Mouse (Mus musculus) forebrain, postnatal 0 days (tissue): ENCODE data around the gene Slc35f2. TPM values are rescaled to one million over a fixed set of nuclear protein-coding genes. Genes with fewer than 3 reads are reported as not detected.
A peak's percentile ranks its signal among the peaks of the same experiment; 100 is the strongest.

Experiments
- ATAC-seq: fragments of 200-750 bp; cut with Nextera tagmentation; 2 replicates; pipeline ENCODE4 v1.8.0; 2017; ENCODE audit warnings: mild to moderate bottlenecking, moderate library complexity
- DNase-seq: peaks from one replicate; pipeline ENCODE4 v3.0.0-alpha.2; 2015
- H3K27ac ChIP-seq: fragments of 300-500 bp; sonication (generic); 2 replicates; pipeline ENCODE4 v1.5.1; 2014; ENCODE audit warnings: low read depth, mild to moderate bottlenecking, antibody characterized with exemption, low read length, moderate library complexity, mixed read lengths
- H3K27me3 ChIP-seq: fragments of 300-500 bp; sonication (generic); 2 replicates; pipeline ENCODE4 v1.6.1; 2014; ENCODE audit warnings: mild to moderate bottlenecking, low read length, mixed read lengths; ENCODE audit not compliant: insufficient read depth
- H3K36me3 ChIP-seq: fragments of 300-500 bp; sonication (generic); 2 replicates; pipeline ENCODE4 v1.6.1; 2014; ENCODE audit warnings: mild to moderate bottlenecking, moderate library complexity; ENCODE audit not compliant: insufficient read depth
- H3K4me1 ChIP-seq: fragments of 300-500 bp; sonication (generic); 2 replicates; pipeline ENCODE4 v1.6.1; 2014; ENCODE audit warnings: antibody characterized with exemption; ENCODE audit not compliant: insufficient read depth
- H3K4me2 ChIP-seq: fragments of 300-500 bp; sonication (generic); 2 replicates; pipeline ENCODE4 v1.6.1; 2014; ENCODE audit warnings: low read depth, mild to moderate bottlenecking, moderate library complexity
- H3K4me3 ChIP-seq: fragments of 300-500 bp; sonication (generic); 2 replicates; pipeline ENCODE4 v1.5.1; 2014; ENCODE audit warnings: low read depth, low read length, mixed read lengths
- H3K9ac ChIP-seq: fragments of 300-500 bp; sonication (generic); 2 replicates; pipeline ENCODE4 v1.6.1; 2014; ENCODE audit warnings: mild to moderate bottlenecking
- H3K9me3 ChIP-seq: fragments of 300-500 bp; sonication (generic); 2 replicates; pipeline ENCODE4 v1.6.1; 2016; ENCODE audit warnings: low read length
- CTCF ChIP-seq: sonication (generic); IDR thresholded peaks from 2 replicates; pipeline ENCODE4 v1.5.1; 2016; ENCODE audit warnings: antibody characterized with exemption, control low read depth, low read depth
- WGBS: fragments of 180-500 bp; shearing (Covaris S2); extraction: QIAGEN DNeasy Blood & Tissue Kit; methylation state at CpG from one replicate; pipeline ENCODE4 v1.1.7; 2014; 5-methylcytosine and 5-hydroxymethylcytosine counted together
- polyA plus RNA-seq: library from polyadenylated mRNA; unstranded; fragments of >200 nt; fragmentation: Nextera tagmentation; extraction: Ambion mirVana; gene quantifications from 2 replicates; pipeline ENCODE4 v1.2.1, GENCODE M21; 2015
- total RNA-seq: library from RNA; depleted of rRNA; stranded (reverse); fragments of >200 nt; gene quantifications from 2 replicates; pipeline ENCODE4 v1.2.3, GENCODE M21; 2014

Gene Slc35f2
- total and polyA plus RNA-seq, 2 experiments from 2014 or later: 19.2 to 19.3 TPM

DNA sequence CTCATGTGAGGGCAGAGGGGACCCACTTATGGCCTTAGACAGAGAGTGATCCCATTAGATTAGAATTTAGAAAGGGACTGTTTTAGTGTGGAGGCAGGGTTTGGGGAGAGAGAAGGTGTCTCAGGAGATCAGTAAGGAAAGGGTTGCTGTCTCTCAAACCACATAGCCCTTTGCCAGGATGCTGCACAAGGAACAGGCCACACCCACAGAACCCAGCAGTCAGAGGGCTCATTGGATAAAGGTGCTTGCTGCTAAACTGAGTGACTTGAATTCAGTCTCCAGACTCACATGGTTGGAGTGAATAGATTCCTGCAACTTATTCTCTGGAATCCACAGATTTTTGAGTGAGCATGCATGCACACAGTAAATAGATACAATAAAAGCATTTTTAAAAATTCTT, 24.0 kb downstream of the Slc35f2 start:
- Histone ChIP-seq H3K4me2 (no peak overlapping the region), H3K9me3 (no peaks in the 10 kb centered on the region), H3K27me3 (no peaks in the 10 kb centered on the region), H3K9ac (no peak overlapping the region), H3K4me1 (no peaks in the 10 kb centered on the region), H3K36me3 (no peaks in the 10 kb centered on the region), H3K4me3 (no peak overlapping the region), H3K27ac (no peak overlapping the region)
- TF ChIP-seq CTCF: no peak
- no peak for DNase-seq
- ATAC-seq: no peak

DNA sequence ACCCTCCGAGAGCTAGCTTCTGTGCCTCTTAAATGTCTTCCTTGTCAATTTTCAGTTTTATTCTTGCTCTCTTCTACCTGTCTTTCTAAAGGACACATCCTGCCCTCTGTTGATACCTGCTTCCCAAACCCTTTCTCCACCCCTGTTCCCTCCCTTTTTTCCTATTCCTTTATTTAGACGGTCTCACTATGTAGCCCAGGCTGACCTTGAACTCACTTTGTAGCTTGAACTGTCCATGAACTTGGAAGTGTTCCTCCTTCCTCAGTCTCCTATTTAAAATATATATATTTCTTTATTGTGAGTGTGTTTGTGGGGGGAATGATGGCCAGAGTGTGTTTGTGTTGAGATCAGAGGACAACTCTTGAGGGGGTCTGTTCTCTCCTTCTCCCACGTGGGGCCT, 25.0 kb downstream of the Slc35f2 start:
- 83% methylated on average over 3 of the region's 3 CpGs for WGBS
- DNase-seq (no peak), ATAC-seq (no peak)
- no peak for TF ChIP-seq CTCF
- Histone ChIP-seq H3K36me3 (no peaks in the 10 kb centered on the region), H3K9me3 (no peaks in the 10 kb centered on the region), H3K4me3 (no peak overlapping the region), H3K27me3 (no peaks in the 10 kb centered on the region), H3K4me2 (no peak overlapping the region), H3K4me1 (no peaks in the 10 kb centered on the region), H3K27ac (no peak overlapping the region), H3K9ac (no peak overlapping the region)

DNA sequence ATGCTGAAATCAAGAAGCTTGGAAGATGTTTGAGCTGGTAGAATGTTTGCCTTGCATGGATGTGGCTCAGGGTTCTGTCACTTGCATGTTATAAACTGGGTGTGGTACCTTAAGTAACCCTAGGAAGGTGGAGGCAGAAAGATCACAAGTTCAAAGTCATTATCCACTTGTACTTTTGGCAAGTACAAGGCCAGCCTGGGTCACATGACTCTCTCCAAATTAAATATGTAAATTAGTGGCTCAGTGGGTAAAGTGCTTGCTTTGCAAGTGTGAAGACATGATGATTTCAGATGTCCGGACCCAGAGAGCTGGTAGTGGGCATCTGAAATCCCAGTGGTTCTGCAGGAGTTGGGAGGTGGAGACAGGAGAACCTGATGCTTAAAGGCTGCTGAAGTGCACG, 25.8 kb downstream of the Slc35f2 start:
- no peaks in the 10 kb centered on the region for H3K36me3 ChIP-seq
- 68% methylated on average over 2 of the region's 2 CpGs for WGBS
- ATAC-seq (no peak), DNase-seq (no peak)
- no peaks in the 10 kb centered on the region for H3K4me1 ChIP-seq
- H3K27me3 ChIP-seq: no peaks in the 10 kb centered on the region
- H3K4me3 ChIP-seq: no peak overlapping the region
- H3K27ac ChIP-seq: no peak overlapping the region
- no peak overlapping the region for H3K9ac ChIP-seq
- no peaks in the 10 kb centered on the region for H3K9me3 ChIP-seq
- no peak overlapping the region for H3K4me2 ChIP-seq
- TF ChIP-seq CTCF: no peak

DNA sequence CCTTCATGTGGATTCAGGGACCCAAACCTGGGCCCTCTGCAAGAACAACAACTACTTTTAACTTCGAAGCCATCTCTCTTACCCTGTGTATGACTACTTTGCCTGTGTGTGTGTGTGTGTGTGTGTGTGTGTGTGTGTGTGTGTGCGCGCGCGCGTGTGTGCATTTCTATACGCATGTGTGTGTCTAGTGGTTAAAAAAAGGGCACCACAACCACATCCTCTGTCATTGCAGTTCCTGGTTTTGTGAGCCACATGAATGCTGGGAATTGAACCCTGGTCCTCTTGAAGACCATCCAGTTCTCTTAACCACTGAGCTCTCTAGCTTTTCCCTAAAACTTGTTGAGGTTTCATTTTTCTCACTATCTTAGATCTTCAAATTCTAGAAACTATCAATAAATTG, 31.6 kb downstream of the Slc35f2 start:
- Histone ChIP-seq H3K9ac (no peak overlapping the region), H3K27ac (no peak overlapping the region), H3K4me1 (no peaks in the 10 kb centered on the region), H3K4me3 (no peak overlapping the region), H3K9me3 (no peaks in the 10 kb centered on the region), H3K4me2 (no peak overlapping the region), H3K27me3 (no peaks in the 10 kb centered on the region), H3K36me3 (no peaks in the 10 kb centered on the region)
- no peak for TF ChIP-seq CTCF
- DNase-seq (no peak), ATAC-seq (no peak)
- WGBS: 97% methylated on average over 7 of the region's 7 CpGs

DNA sequence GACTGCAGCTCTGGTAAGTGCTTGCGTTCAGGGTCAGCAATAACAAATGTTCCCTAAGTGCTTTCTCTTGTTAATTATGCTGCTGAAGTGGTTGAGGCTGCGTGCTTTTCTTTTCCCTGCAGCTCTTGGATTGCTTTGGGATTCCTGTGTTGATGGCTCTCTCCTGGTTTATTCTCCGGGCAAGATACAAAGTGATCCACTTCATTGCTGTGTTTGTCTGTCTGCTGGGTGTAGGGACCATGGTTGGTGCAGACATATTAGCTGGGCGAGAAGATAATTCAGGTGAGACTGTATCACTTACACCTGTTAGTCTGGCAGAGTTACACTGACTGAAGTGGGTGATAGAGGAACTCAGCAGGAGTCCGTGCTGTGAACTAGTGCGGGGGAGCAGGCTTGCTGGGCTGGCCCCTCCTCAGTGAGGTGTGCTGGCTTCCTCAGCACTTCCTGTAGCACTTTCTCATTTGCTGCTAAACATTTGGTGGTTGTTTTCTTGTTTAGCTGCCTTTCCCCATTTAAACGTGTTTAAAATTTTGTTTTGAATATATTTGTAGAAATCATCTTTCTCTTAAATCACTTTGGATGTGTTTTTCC, 35.3 kb downstream of the Slc35f2 start:
- Histone ChIP-seq H3K27ac (no peak overlapping the region), H3K4me2 (no peak overlapping the region), H3K36me3 (no peaks in the 10 kb centered on the region), H3K4me3 (no peak overlapping the region), H3K27me3 (no peaks in the 10 kb centered on the region), H3K4me1 (no peaks in the 10 kb centered on the region), H3K9me3 (no peaks in the 10 kb centered on the region), H3K9ac (no peak overlapping the region)
- ATAC-seq (no peak), DNase-seq (no peak)
- WGBS: 27% methylated on average over 7 of the region's 7 CpGs
- TF ChIP-seq CTCF: no peak

DNA sequence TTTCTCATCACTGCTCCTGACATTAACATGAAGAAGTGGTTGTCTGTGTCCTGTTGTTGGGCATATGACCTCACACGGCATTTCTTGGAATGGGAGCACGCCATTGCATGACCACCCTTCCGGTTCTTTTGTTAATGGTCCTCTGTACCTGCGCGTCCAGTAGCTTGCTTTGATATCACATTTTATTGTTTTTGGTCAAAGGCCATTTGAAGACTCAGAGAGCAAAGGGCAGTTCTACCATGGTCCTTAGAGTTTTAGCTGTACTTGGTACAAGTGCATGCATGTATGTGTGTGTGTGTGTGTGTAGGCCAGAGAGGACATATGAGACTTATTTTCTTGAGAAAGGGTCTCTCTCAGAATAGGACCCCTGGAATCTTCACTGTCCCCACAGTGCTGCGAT, 42.1 kb downstream of the Slc35f2 start:
- no peak for TF ChIP-seq CTCF
- H3K9me3 ChIP-seq: no peaks in the 10 kb centered on the region
- H3K4me3 ChIP-seq: no peak overlapping the region
- H3K27me3 ChIP-seq: no peaks in the 10 kb centered on the region
- H3K4me2 ChIP-seq: no peak overlapping the region
- H3K36me3 ChIP-seq: no peaks in the 10 kb centered on the region
- H3K27ac ChIP-seq: no peak overlapping the region
- ATAC-seq (no peak), DNase-seq (no peak)
- H3K4me1 ChIP-seq: no peaks in the 10 kb centered on the region
- no peak overlapping the region for H3K9ac ChIP-seq
- 94% methylated on average over 6 of the region's 6 CpGs for WGBS

DNA sequence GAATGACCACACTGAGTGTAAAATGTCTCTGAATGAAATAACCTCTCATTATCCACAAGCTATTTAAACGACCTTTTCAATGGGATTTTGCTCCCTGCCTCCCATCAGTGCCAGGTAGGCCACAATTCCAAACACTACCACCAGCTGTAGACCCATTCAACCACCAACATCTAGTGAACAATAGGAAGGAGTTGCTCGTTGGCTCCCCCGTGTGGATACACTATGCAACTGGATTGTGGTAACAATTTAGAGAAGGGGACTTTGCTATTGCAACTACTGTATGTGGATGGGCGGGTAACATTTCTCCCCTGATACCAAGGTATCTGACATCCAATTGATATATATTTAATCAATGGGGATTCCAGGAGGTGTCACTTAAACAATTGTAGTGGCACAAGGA, 47.4 kb downstream of the Slc35f2 start:
- H3K9ac ChIP-seq: no peak overlapping the region
- WGBS: 38% methylated on average over 4 of the region's 4 CpGs
- H3K4me1 ChIP-seq: no peaks in the 10 kb centered on the region
- H3K4me2 ChIP-seq: no peak overlapping the region
- H3K27me3 ChIP-seq: no peaks in the 10 kb centered on the region
- no peak overlapping the region for H3K27ac ChIP-seq
- ATAC-seq (no peak), DNase-seq (peak; percentile 27)
- H3K9me3 ChIP-seq: no peaks in the 10 kb centered on the region
- no peak overlapping the region for H3K4me3 ChIP-seq
- H3K36me3 ChIP-seq: no peaks in the 10 kb centered on the region
- peak; percentile 77 for TF ChIP-seq CTCF

DNA sequence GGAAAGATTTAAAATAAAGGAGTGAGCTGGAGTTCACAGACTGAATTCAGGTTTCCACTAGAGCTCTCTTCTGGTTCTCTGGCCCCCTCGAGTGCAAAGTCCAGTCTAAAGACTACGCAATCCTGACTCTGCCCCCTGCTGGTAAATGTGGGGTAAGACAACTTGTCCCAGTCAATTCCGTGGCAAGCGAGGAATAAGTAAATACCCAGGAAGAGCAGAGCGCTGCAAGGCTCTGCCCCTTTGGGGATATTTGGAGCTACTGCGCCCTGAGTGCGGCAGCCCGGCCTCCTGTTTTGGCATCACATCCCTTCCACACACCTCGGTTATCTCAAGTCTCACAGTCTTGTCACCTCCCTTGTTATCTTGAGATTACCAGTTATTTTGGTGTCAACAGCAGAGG, 54.0 kb downstream of the Slc35f2 start:
- H3K27ac ChIP-seq: no peak overlapping the region
- no peak overlapping the region for H3K4me3 ChIP-seq
- ATAC-seq: peak; percentile 44; the same call in 1 of the 2 replicates
- H3K27me3 ChIP-seq: no peaks in the 10 kb centered on the region
- peak; percentile 81 for TF ChIP-seq CTCF
- 9% methylated on average over 9 of the region's 9 CpGs for WGBS
- 0 out of 2 replicates have a peak, but pooled peaks cover 3% of the 10 kb centered on the region for H3K4me1 ChIP-seq
- no peaks in the 10 kb centered on the region for H3K9me3 ChIP-seq
- no peak overlapping the region for H3K4me2 ChIP-seq
- no peak overlapping the region for H3K9ac ChIP-seq
- peak; percentile 74 for DNase-seq
- no peaks in the 10 kb centered on the region for H3K36me3 ChIP-seq
